In genomic region chr11:54931405-54932093, GRCm38 (mm10) we compare ENCODE assay signal across 9 mouse cellular contexts. TPM values are rescaled to one million over a fixed set of nuclear protein-coding genes. Genes with fewer than 3 reads are reported as not detected.
DNase-seq lines count a peak whose midpoint lies in the region; ATAC-seq lines count a peak whose summit lies in the region.
"Had no signal": no experiment of that assay in that cellular context is flagged by ENCODE, and none has a peak within 500 bp of the region (broad histone marks: within the 10 kb centered on the region; RNA-seq: fewer than 3 reads in every experiment).

No protein-coding gene starts in this region.

- peaks cover 26% of the 10 kb centered on the region for H3K36me3 ChIP-seq in kidney, embryonic 16.5 days (ENCODE audit: insufficient read depth, low read length)

- DNase-seq in adrenal gland, adult (ENCODE audit: inconsistent age in 2 of 2, low spot score in 1 of 2) = peak; percentile 67 to 83
- DNase-seq in adrenal gland, postnatal 4 days (ENCODE audit: low spot score in 2 of 2) = no peak
- peak; percentile 61 for DNase-seq in kidney, adult 9 months
- DNase-seq in adrenal gland, postnatal 10 days = peak; percentile 75
- peak; percentile 79 for DNase-seq in induced T-regulatory cell, adult 2 months (ENCODE audit: low read depth)
- DNase-seq in mesoderm, embryonic 11.5 days (ENCODE audit: low read depth, low spot score) = peak; percentile 23
- DNase-seq in thymus, postnatal 25 days = peak; percentile 73

- H3K27me3 ChIP-seq in kidney, embryonic 16.5 days (ENCODE audit: insufficient read depth, low read length) = no peaks in the 10 kb centered on the region
- H3K27me3 ChIP-seq: limb, embryonic 15.5 days had no signal

- no peak for ATAC-seq in kidney, embryonic 16.5 days (ENCODE audit: low FRiP score, low TSS enrichment)

- no peak overlapping the region for H3K4me3 ChIP-seq in kidney, embryonic 16.5 days (ENCODE audit: low read length)
- H3K4me3 ChIP-seq: limb, embryonic 15.5 days had no signal

- peaks cover 4% of the 10 kb centered on the region; the same call in 1 of the 2 replicates for H3K4me1 ChIP-seq in kidney, embryonic 16.5 days (ENCODE audit: insufficient read depth, low read length)

- H3K9ac ChIP-seq in kidney, embryonic 16.5 days (replicated peaks; ENCODE audit: low read length) = no peak overlapping the region
- H3K9ac ChIP-seq: limb, embryonic 15.5 days had no signal

- no peak overlapping the region for H3K4me2 ChIP-seq in kidney, embryonic 16.5 days (replicated peaks; ENCODE audit: low read depth, low read length)
- H3K4me2 ChIP-seq: limb, embryonic 15.5 days had no signal

- no peaks in the 10 kb centered on the region for H3K9me3 ChIP-seq in kidney, embryonic 16.5 days (ENCODE audit: low read length)
- H3K9me3 ChIP-seq: limb, embryonic 15.5 days had no signal

- WGBS in kidney, embryonic 16.5 days = 66% methylated on average over 5 of the region's 5 CpGs

- H3K27ac ChIP-seq in kidney, embryonic 16.5 days (ENCODE audit: low read length) = no peak overlapping the region
- H3K27ac ChIP-seq: limb, embryonic 15.5 days had no signal

RNA-seq across cellular contexts. Expression of gene Gpx3, which starts 29.3 kb away (rescaled TPM):
- 100 to 1,000 TPM in 1 of 2 experiments, 10 to 100 TPM in 1; 33.8 to 163 TPM for total RNA-seq in adrenal gland, postnatal 4 days (2021)
- polyA plus RNA-seq in kidney, embryonic 16.5 days (2015; fragmentation: Nextera tagmentation; extraction: Ambion mirVana) = 262 and 297 TPM in 2 replicates
- total RNA-seq in adrenal gland, postnatal 10 days (2021) = 100 to 1,000 TPM; 116 to 123 TPM

RNA-seq across cellular contexts. Expression of gene Tnip1, which starts 31.2 kb away (rescaled TPM):
- total RNA-seq in adrenal gland, postnatal 4 days (2021) = 10 to 100 TPM; 73.4 to 75.0 TPM
- 20.2 and 22.0 TPM in 2 replicates for polyA plus RNA-seq in kidney, embryonic 16.5 days (2015; fragmentation: Nextera tagmentation; extraction: Ambion mirVana)
- 10 to 100 TPM; 53.2 to 64.1 TPM for total RNA-seq in adrenal gland, postnatal 10 days (2021)

Comparison
In these comparisons a context has a peak if more than half of its experiments do, and no peak if none do; other contexts are left out.
1. DNase-seq: peak in adrenal gland, adult (2 of 2), kidney, adult 9 months (single experiment), adrenal gland, postnatal 10 days (single experiment), induced T-regulatory cell, adult 2 months (single experiment), mesoderm, embryonic 11.5 days (single experiment) and thymus, postnatal 25 days (single experiment); none in adrenal gland, postnatal 4 days (0 of 2).